Mouse (Mus musculus) midbrain, embryonic 12.5 days (tissue): Measurements from ENCODE around the gene Nupl1. TPM values are rescaled to one million over a fixed set of nuclear protein-coding genes. Genes with fewer than 3 reads are reported as not detected.

Experiments used
- ATAC-seq: fragments of 200-750 bp; cut with Nextera tagmentation; 2 replicates; pipeline ENCODE4 v1.8.0; 2017; ENCODE audit warnings: low read depth, moderate TSS enrichment, moderate library complexity; ENCODE audit not compliant: low FRiP score
- H3K27ac ChIP-seq: fragments of 300-500 bp; sonication (generic); replicated peaks from 2 replicates; pipeline ENCODE4 v1.5.1; 2016; ENCODE audit warnings: mild to moderate bottlenecking
- H3K27me3 ChIP-seq: fragments of 300-500 bp; sonication (generic); 2 replicates; pipeline ENCODE4 v1.6.1; 2016; ENCODE audit warnings: mild to moderate bottlenecking
- H3K36me3 ChIP-seq: fragments of 300-500 bp; sonication (generic); 2 replicates; pipeline ENCODE4 v1.6.1; 2016
- H3K4me1 ChIP-seq: fragments of 300-500 bp; sonication (generic); 2 replicates; pipeline ENCODE4 v1.6.1; 2016
- H3K4me2 ChIP-seq: fragments of 300-500 bp; sonication (generic); replicated peaks from 2 replicates; pipeline ENCODE4 v1.6.1; 2016; ENCODE audit warnings: mild to moderate bottlenecking, moderate library complexity
- H3K4me3 ChIP-seq: fragments of 300-500 bp; sonication (generic); 2 replicates; pipeline ENCODE4 v1.5.1; 2016; ENCODE audit warnings: mild to moderate bottlenecking
- H3K9ac ChIP-seq: fragments of 300-500 bp; sonication (generic); replicated peaks from 2 replicates; pipeline ENCODE4 v1.6.1; 2016; ENCODE audit warnings: mild to moderate bottlenecking, moderate library complexity
- H3K9me3 ChIP-seq: fragments of 300-500 bp; sonication (generic); 2 replicates; pipeline ENCODE4 v1.6.1; 2016; ENCODE audit warnings: mild to moderate bottlenecking
- WGBS: fragments of 180-500 bp; shearing (Covaris S2); methylation state at CpG from one replicate; pipeline ENCODE4 v1.1.7; 2016; 5-methylcytosine and 5-hydroxymethylcytosine counted together
- polyA plus RNA-seq: library from polyadenylated mRNA; unstranded; fragments of >200 nt; fragmentation: Nextera tagmentation; extraction: Ambion mirVana; gene quantifications from 2 replicates; pipeline ENCODE4 v1.2.1, GENCODE M21; 2016

Nupl1 gene
- not detected in 2 replicates for polyA plus RNA-seq

DNA sequence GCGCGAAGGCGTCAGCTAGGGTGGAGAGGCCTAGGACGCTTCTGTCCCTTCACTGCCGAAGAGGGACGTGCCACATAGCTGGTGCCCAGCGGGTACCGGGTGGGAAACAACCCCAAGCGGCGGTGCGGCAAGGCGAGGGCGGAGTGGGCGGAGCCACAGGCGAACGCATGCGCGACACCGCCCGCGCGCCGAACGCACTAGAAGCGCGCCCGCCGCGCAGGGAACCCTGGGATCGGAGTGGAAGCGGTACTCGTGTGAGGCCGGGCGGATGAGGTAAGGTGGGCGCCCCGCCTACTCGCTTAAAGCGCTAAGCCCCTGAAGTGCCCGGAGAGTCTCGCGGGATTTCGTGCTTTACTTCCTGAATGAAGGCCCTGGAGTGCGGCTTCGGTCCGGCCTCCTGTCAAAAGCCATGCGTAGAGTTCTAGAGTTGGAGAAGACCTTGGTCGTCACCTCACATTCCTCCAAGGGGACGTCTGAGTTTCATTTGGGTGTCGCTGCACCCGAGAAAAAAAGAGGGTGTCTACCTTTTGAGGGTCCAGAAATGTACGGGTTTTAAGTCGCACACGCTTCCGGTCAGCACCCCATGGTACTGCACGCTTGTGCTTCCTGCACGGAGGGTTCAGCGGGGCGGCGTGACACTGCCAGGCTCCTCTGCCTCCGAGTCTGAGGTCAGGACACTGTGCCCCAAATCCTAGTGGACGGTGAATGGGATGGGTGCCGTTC, at the start of gene Nupl1, which contains the start of gene Gm49336:
Gene Nupl1, minus strand, starts transcription at position 151 of the 723 bp plus-strand sequence.
Gene Gm49336, minus strand, starts transcription at position 227 of the 723 bp plus-strand sequence.
- WGBS: under 1% methylated on average over 62 of the region's 62 CpGs
- peak within 1 kb of the TSS; percentile 89 for H3K27ac ChIP-seq
- H3K4me2 ChIP-seq: peak within 1 kb of the TSS; percentile 70
- ATAC-seq: peak; percentile 99
- peaks cover 20% of the 10 kb centered on the region for H3K4me1 ChIP-seq
- no peaks in the 10 kb centered on the region for H3K9me3 ChIP-seq
- peak within 1 kb of the TSS; percentile 84 for H3K9ac ChIP-seq
- H3K4me3 ChIP-seq: peak within 1 kb of the TSS; percentile 75
- no peaks in the 10 kb centered on the region for H3K36me3 ChIP-seq
- no peaks in the 10 kb centered on the region for H3K27me3 ChIP-seq

DNA sequence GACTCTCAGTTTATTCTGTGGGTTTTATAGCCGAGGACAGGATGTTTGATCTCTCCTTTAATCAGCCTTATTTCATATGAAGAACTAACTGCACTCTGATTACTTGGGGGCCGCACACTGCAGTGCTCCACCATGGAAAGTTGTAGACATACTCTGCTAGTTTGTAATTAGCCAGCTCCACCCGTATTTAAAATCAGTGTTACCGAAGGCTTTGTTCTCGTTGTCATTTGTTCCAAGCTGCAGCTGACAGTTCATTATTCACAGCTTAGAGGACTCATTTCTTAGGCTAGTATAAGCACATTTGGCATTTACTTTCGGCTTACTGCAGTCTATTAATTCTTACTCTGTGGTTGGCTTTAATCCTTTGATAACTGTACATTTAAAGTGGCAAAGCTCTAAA, 49.8 kb upstream of the Nupl1 start:
- no peak overlapping the region for H3K9ac ChIP-seq
- peak overlapping the region; percentile 58 for H3K27ac ChIP-seq
- peak; percentile 52; the same call in 1 of the 2 replicates for ATAC-seq

DNA sequence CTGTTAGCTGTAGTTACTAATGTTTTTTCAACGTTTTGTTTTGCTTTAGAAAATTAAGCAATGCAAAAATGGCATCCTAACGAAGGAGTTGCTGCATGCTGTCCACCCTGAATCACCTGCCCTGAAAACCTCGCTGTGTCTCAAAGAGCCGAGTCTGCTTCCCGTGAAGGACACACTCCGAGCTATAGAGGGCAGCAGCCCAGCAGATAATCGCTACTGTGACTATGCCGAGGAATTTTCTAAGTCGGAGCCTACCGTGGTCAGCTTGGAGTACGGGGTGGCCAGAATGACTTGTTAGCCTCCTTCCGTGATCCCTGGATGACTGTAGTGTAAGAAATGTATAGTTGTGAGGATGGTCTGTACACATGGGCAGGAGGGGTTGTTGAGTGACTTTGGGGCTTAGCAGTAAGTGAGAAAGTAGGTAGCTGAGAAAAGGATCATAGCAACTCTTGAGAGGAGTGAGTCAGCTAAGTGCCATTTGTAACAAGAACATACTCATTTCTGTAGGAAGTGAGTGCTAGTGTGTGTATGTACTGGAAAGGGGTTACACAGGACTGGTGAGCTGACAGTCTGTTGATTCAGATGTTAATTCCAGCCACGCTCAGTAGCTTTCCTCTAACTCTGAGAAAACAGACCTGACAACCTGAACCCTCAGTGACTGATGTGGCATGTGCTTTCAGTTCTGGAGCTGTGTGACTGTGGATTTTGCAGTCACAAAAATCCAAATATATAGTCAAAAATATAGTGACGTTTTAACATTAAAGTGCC, 49.2 kb upstream of the Nupl1 start:
- H3K9me3 ChIP-seq: no peaks in the 10 kb centered on the region
- H3K27ac ChIP-seq: peak overlapping the region; percentile 58; the same call in 1 of the 2 replicates
- no peak overlapping the region for H3K9ac ChIP-seq
- H3K4me1 ChIP-seq: peaks cover 24% of the 10 kb centered on the region
- ATAC-seq: peak; percentile 66; the same call in 1 of the 2 replicates
- no peaks in the 10 kb centered on the region for H3K27me3 ChIP-seq
- H3K36me3 ChIP-seq: peaks cover 18% of the 10 kb centered on the region; the same call in 1 of the 2 replicates
- no peak overlapping the region for H3K4me3 ChIP-seq
- no peak overlapping the region for H3K4me2 ChIP-seq
- 57% methylated on average over 14 of the region's 14 CpGs for WGBS

More for the DNA sequence above, 49.8 kb upstream of the Nupl1 start:
- WGBS: 34% methylated on average over 6 of the region's 6 CpGs
- Histone ChIP-seq H3K36me3 (peaks cover 18% of the 10 kb centered on the region; the same call in 1 of the 2 replicates), H3K4me2 (no peak overlapping the region), H3K4me3 (no peak overlapping the region), H3K4me1 (peaks cover 24% of the 10 kb centered on the region), H3K9me3 (no peaks in the 10 kb centered on the region), H3K27me3 (no peaks in the 10 kb centered on the region)

DNA sequence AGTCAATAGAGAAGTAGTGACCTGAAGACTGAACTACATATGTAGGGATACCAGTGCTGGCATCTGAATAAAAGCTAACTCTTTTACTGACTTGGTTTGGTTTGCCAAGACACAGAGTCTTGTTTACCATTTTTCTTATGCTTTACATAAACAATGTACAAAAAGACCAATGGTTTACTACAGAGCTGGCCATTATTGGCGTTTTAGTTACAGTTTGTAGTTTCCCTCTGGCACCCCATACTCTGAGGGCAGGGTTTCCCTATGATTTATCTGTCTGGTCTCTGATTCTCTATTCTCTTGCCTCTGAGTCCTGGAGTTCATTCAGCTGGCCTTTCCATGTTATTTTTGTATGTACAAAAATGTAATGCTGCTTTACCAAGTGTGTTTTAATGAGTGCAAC, 44.3 kb upstream of the Nupl1 start:
- 97% methylated on average over 1 of the region's 1 CpGs for WGBS
- Histone ChIP-seq H3K9me3 (no peaks in the 10 kb centered on the region), H3K27ac (no peak overlapping the region), H3K9ac (no peak overlapping the region), H3K4me3 (no peak overlapping the region), H3K27me3 (no peaks in the 10 kb centered on the region), H3K36me3 (peaks cover 22% of the 10 kb centered on the region; the same call in 1 of the 2 replicates), H3K4me1 (peaks cover 4% of the 10 kb centered on the region), H3K4me2 (no peak overlapping the region)
- ATAC-seq: no peak

DNA sequence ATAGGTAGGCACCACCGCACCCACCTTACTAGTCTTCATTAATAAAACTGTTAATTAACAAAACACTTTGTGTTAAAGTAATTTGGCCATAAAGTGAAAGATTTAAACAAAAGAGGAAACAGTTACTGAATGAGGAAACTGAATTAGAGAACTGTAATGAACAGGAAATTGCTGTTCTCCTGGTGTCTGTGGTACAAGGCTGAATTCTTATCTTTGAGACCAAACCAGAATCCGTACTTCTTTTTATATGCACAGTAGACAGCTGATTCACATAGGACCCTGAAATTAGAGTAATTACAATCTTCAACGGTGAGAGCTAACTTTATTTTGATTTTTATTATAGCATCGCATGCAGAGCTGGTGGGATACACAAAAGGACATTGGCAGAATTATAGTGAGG, 39.1 kb upstream of the Nupl1 start:
- Histone ChIP-seq H3K4me2 (no peak overlapping the region), H3K36me3 (peaks cover 16% of the 10 kb centered on the region), H3K27me3 (no peaks in the 10 kb centered on the region), H3K9ac (no peak overlapping the region), H3K27ac (no peak overlapping the region), H3K4me3 (no peak overlapping the region), H3K9me3 (no peaks in the 10 kb centered on the region), H3K4me1 (no peaks in the 10 kb centered on the region)
- ATAC-seq: no peak
- WGBS: 94% methylated on average over 4 of the region's 4 CpGs

DNA sequence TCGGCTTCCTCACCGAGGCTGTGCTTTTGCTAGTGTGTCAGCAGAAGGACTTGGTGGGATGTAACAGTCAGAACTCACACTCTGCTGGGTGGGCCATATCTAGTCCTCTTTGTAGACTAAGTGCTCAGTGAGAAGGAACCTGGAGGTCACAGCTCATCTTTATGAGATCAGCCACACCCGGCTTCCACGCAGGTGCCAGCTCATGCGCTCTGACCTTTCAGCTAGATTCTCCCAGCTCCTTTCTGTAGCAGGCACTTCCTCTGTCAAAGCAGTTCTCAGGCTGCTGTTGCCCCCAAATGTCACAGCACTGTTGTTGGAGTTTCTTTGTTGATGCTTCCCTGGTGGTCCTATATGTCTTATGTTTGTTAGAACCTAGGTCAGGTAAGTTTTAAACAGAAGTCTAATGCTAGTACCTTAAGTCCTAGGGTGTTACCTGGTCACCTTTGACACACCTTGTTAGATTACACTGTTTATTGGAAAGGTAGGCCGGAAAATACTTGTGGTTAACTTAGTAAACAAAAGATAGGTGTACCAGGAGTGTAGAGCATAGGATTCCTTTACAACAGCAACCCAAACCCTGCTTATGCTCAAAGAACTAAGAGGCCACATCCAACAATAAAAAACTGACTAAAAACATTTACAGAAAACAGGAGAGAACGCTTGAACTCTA, 35.1 kb upstream of the Nupl1 start:
- peaks cover 14% of the 10 kb centered on the region for H3K36me3 ChIP-seq
- H3K9me3 ChIP-seq: no peaks in the 10 kb centered on the region
- no peak overlapping the region for H3K27ac ChIP-seq
- H3K9ac ChIP-seq: no peak overlapping the region
- H3K4me2 ChIP-seq: no peak overlapping the region
- H3K27me3 ChIP-seq: no peaks in the 10 kb centered on the region
- 92% methylated on average over 7 of the region's 7 CpGs for WGBS
- no peaks in the 10 kb centered on the region for H3K4me1 ChIP-seq
- no peak overlapping the region for H3K4me3 ChIP-seq
- ATAC-seq: no peak

DNA sequence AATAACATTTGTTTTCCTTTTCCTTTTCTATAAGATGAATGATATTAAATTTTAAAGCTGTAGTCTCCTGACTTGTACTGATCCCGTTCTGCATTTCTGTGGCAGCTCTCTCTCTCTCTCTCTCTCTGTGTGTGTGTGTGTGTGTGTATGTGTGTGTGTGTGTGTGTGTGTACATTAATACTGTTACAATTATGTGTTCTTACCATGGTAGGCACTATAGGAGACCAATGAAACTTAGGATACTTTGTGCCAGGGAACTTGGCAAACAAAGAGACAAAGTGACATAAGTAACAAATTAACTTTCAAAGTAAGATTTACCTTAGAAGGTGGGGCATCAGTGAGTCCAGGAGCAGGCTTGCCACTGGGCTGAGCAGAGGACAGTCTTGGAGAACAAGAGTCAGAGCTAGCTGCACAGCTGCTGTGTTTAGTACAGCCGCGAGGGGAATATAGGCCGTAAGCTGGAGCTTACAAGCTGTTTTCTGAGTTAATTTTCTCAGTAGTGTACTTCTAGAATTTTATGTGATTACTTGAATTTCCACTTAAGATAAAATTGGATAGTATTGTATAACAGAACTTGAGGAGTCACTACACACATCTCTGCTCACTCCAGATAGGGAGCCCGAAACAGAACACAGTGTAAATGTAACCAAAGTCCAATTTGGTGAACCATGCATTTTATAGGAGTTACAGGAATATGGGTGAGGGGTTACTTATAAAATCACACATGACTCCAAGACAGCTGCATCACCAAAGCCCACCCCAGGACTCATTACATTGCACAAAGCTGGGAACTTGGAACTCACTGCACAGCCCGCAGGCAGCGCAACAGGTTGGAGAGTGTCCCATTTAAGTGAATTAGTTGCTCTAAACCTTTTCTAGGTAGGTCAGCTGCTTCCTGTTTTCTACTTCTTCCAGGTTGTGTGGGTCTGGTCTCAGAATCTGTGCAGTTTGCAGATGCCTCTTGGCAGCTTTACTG, 24.4 kb upstream of the Nupl1 start:
- Histone ChIP-seq H3K9ac (no peak overlapping the region), H3K36me3 (no peaks in the 10 kb centered on the region), H3K4me1 (no peaks in the 10 kb centered on the region), H3K4me3 (no peak overlapping the region), H3K4me2 (no peak overlapping the region), H3K9me3 (no peaks in the 10 kb centered on the region), H3K27ac (no peak overlapping the region), H3K27me3 (no peaks in the 10 kb centered on the region)
- no peak for ATAC-seq
- WGBS: 91% methylated on average over 7 of the region's 7 CpGs

DNA sequence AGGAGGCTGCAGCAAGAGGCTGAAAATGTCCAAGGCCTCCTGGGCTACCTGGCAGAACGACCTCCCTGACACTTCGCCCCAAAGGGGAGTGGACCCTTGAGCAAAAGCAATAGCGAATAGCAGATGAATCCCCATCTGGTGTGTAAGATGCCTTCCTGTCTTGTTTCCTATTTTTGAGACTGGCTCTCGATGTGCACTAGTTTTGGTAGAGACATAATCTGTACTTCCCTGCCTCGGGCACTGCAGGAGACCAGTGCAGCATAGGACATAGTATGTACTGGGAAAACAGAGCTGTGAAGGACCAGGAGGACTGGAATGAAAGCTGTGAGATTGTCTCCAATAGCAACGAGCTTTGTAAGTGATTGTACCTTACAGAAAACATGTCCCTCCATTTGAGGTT, 22.1 kb upstream of the Nupl1 start:
- no peaks in the 10 kb centered on the region for H3K9me3 ChIP-seq
- no peak overlapping the region for H3K4me2 ChIP-seq
- no peaks in the 10 kb centered on the region for H3K36me3 ChIP-seq
- WGBS: 85% methylated on average over 6 of the region's 6 CpGs
- ATAC-seq: no peak
- H3K9ac ChIP-seq: no peak overlapping the region
- H3K27me3 ChIP-seq: no peaks in the 10 kb centered on the region
- no peak overlapping the region for H3K27ac ChIP-seq
- H3K4me3 ChIP-seq: no peak overlapping the region
- no peaks in the 10 kb centered on the region for H3K4me1 ChIP-seq

DNA sequence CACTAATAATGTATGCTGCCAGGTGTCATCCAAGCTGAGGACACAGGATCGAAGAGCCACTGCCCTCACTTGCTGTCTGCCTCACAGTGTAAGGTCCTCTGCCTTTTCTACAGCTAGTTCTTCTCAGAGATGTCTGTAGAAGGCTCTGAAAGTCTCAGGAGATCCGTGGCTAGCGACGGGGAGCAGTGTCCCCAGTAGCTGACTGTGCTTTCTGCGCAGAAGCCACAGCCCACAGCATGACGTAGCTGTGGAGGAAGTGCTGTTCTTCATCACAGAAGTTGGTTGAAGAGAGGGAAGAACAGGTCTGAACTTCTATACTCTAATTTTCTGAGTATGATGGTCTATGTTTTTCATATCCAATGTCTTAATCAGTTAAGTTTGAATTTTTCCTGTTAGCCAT, 18.1 kb upstream of the Nupl1 start:
- H3K4me1 ChIP-seq: peaks cover 14% of the 10 kb centered on the region
- H3K4me3 ChIP-seq: no peak overlapping the region
- no peak overlapping the region for H3K27ac ChIP-seq
- no peaks in the 10 kb centered on the region for H3K9me3 ChIP-seq
- H3K4me2 ChIP-seq: no peak overlapping the region
- H3K36me3 ChIP-seq: no peaks in the 10 kb centered on the region
- H3K27me3 ChIP-seq: no peaks in the 10 kb centered on the region
- no peak overlapping the region for H3K9ac ChIP-seq
- ATAC-seq: no peak
- WGBS: 87% methylated on average over 6 of the region's 6 CpGs

DNA sequence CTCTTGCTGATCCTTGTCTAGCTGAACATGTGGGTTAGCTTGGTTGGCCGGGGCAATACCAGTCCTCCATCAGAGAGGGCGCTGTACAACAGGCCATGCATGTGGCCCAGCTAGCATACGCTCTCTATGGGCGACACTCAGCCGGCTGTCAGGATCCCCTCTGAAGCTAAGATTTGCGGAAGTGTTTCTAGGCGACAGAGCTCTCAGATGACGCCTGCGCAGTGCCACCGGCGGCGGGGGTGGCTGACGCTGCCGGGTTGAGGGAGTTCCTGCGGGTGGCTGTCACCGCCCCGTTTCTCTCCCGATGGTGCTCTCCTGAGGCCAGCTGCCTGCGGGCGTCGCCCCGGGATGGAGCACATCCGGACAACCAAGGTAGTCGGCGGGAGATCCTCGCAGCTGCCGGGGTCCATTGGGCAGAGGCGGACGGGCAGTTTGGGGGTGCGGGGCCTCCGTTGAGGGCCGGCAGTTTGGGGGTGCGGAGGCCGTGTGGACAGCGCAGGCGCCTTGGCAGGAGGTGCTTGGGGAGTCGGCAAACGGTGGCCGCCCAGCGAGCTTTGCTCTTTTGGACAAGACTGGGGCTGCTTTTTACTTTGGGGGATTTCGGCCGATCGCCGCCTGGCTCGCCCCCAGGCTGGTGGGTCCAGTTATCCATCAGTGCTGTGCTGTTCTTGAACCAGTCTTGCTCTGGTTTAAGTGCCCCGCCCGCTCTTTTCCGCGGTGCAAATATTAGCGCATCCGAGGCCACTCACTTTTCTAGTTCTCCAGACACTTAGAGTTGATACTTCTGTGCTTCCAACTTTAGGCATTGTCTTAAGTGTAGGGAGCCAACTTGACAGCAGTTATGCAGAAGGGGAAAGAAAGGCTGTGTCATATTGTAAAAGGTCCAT, 14.0 kb upstream of the Nupl1 start, which contains the start of gene Mtmr6:
Gene Mtmr6, plus strand, starts transcription at position 239 of the 887 bp plus-strand sequence.
- H3K27me3 ChIP-seq: no peaks in the 10 kb centered on the region
- H3K4me1 ChIP-seq: peaks cover 14% of the 10 kb centered on the region
- H3K9me3 ChIP-seq: no peaks in the 10 kb centered on the region
- ATAC-seq: peak; percentile 99
- H3K9ac ChIP-seq: peak within 1 kb of the TSS; percentile 85
- WGBS: under 1% methylated on average over 51 of the region's 51 CpGs
- H3K27ac ChIP-seq: peak within 1 kb of the TSS; percentile 76
- H3K4me2 ChIP-seq: peak within 1 kb of the TSS; percentile 68
- H3K36me3 ChIP-seq: no peaks in the 10 kb centered on the region
- peak within 1 kb of the TSS; percentile 83 for H3K4me3 ChIP-seq
